Mouse (Mus musculus): Measurements from ENCODE around the gene Abi3. TPM values are rescaled to one million over a fixed set of nuclear protein-coding genes. Genes with fewer than 3 reads are reported as not detected.

Gene Abi3
- polyA plus RNA-seq (2015; fragmentation: Nextera tagmentation; extraction: Ambion mirVana), result 6.4 and 6.8 TPM in 2 replicates

GRCm38 (mm10) chr11:95842074-95842681, at the start of gene Abi3:
TSS of gene Abi3 (minus strand) at chr11:95842476.

GRCm38 (mm10) chr11:95837059-95837458, 5.2 kb downstream of the Abi3 start, which contains the start of gene Gngt2:
TSS of gene Gngt2 (plus strand) at chr11:95837216.

DNA sequence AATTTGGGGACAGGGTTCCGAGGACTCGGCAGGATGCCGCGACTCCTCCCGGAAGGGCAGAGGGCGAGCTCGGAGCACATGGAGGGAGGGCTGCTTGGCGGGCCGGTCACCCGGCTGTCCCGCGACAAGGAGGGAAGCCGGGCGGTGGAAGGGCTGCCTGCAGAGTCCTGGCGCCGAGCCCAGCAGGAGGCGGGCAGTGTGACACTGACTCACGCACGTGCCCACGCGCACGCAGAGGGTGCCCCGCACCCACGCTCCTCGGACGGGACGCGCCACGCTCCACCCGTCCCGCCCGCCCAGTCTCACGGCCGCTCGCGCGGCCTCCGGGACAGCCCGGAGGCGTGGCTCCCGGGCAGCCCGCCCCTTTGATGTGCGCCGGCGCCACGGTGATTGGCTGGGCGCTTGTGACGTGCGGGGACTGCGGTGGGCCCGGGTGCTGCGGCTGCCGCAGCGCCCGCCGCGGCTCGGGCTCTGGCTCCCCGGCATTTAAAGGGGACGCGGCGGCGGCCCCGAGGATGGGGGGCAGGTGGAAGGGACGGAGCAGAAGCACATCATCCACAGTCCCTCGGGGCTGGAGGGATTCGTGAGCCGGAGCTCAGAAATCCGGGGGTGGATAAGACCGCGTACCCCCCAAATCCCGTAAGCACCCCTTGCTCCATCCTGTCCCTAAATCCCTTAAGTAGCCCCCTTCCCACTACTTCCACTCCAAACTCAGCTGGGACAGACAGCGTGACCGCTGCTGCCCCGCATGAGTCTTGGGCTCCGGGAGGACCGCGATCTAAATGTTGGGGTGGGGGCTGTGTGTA, 18.0 kb downstream of the Abi3 start, which contains the start of gene Phospho1:
Phospho1 (plus strand) TSS at position 429 of the 806 bp plus-strand sequence.

Other genes starting within 250 kb of the Abi3 start
- gene Phb, start 175.5 kb downstream of the Abi3 start, polyA plus RNA-seq (2015; fragmentation: Nextera tagmentation; extraction: Ambion mirVana), result 163 and 165 TPM in 2 replicates
- 13.4 TPM in 2 replicates for gene Zfp652, start 129.8 kb downstream of the Abi3 start, polyA plus RNA-seq (2015; fragmentation: Nextera tagmentation; extraction: Ambion mirVana)
- 0.51 and 0.58 TPM in 2 replicates for gene B130006D01Rik, start 118.9 kb downstream of the Abi3 start, polyA plus RNA-seq (2015; fragmentation: Nextera tagmentation; extraction: Ambion mirVana)
- 2.0 and 2.2 TPM in 2 replicates for gene Phospho1, start 18.0 kb downstream of the Abi3 start, polyA plus RNA-seq (2015; fragmentation: Nextera tagmentation; extraction: Ambion mirVana)
- 15.8 and 23.8 TPM in 2 replicates for gene Gngt2, start 5.3 kb downstream of the Abi3 start, polyA plus RNA-seq (2015; fragmentation: Nextera tagmentation; extraction: Ambion mirVana)
- 1.1 and 1.2 TPM in 2 replicates for gene B4galnt2, start 72.4 kb upstream of the Abi3 start, polyA plus RNA-seq (2015; fragmentation: Nextera tagmentation; extraction: Ambion mirVana)
- 4.6 and 7.7 TPM in 2 replicates for gene Igf2bp1, start 163.5 kb upstream of the Abi3 start, polyA plus RNA-seq (2015; fragmentation: Nextera tagmentation; extraction: Ambion mirVana)
- 0.45 and 0.67 TPM in 2 replicates for gene Gip, start 182.1 kb upstream of the Abi3 start, polyA plus RNA-seq (2015; fragmentation: Nextera tagmentation; extraction: Ambion mirVana)
- gene Snf8, start 192.4 kb upstream of the Abi3 start, polyA plus RNA-seq (2015; fragmentation: Nextera tagmentation; extraction: Ambion mirVana), result 63.7 and 68.9 TPM in 2 replicates
- 29.5 and 31.3 TPM in 2 replicates for gene Ube2z, start 222.9 kb upstream of the Abi3 start, polyA plus RNA-seq (2015; fragmentation: Nextera tagmentation; extraction: Ambion mirVana)
- gene Atp5g1, start 233.2 kb upstream of the Abi3 start, polyA plus RNA-seq (2015; fragmentation: Nextera tagmentation; extraction: Ambion mirVana), result 575 and 602 TPM in 2 replicates